Mouse (Mus musculus): ENCODE data around the gene 2200002D01Rik.

The 2200002D01Rik gene

DNA sequence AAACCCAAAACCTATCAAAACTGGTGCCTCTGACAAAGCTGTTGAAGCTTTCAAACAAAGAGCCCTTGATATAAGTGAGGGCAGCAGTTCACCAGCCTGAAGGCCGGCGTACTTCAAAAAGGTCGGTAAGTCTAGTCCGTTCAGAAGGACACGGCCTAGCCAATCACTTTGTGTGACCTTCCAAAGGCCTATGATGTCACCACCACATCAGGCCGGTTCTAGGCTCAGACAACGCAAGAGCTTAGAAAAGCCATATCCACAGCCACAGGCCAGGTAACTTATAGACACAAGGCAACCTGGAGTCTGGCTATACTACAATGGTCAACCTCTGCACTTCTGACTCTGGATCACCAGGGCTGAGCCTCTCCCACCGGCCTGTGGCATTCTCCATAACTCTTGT, 31.7 kb upstream of the 2200002D01Rik start:
- no peak for DNase-seq (ENCODE audit: low spot score in 2 of 2)

DNA sequence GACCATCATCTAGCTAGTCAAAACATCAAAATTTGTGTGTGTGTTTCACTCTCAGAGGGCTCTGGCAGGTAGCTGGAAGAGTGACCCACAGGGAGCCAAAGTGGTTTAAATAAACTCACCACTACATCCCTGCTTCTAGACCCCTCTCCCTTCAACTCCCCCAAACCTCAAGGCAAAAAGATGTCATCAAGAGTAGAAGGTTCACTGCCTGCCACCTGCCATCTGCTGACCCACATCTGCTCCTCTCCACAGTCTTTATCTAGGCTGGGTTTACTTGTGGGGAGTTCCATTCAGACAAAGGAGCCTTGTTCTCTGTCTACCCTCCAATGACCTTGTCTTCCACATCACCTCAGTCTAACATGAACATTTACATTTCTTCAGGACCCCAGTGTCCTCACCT, 31.0 kb upstream of the 2200002D01Rik start:
- no peak for DNase-seq (ENCODE audit: low spot score in 2 of 2)

- no peak for DNase-seq (ENCODE audit: low spot score in 2 of 2)
These were observed 29.2 kb upstream of the 2200002D01Rik start for GRCm38 (mm10) chr7:29277510-29277909.

- DNase-seq (ENCODE audit: low spot score in 2 of 2), result no peak
These were observed 28.4 kb upstream of the 2200002D01Rik start for GRCm38 (mm10) chr7:29276715-29277114.

GRCm38 (mm10) chr7:29271687-29272465, 23.6 kb upstream of the 2200002D01Rik start:
- DNase-seq (ENCODE audit: low spot score in 2 of 2), result no peak

DNA sequence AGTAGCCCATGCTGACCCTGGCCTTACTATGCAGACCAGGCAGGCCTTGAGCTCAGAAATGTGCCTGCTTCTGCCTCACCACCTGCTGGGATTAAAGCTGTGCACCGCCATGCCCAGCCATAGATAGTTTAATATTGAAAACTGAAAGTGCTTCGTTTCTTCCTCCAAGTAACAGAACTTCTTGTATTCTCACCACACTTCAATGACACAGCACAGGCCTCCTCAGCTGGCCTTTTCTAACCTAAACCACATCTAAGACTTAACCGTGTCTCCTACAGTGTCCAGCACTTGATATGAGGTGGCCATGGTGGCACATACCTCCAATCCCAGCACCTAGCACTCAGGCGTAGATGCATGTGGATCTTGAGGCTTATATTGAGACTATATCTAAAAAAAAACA, 22.2 kb upstream of the 2200002D01Rik start:
- no peak for DNase-seq (ENCODE audit: low spot score in 2 of 2)

DNA sequence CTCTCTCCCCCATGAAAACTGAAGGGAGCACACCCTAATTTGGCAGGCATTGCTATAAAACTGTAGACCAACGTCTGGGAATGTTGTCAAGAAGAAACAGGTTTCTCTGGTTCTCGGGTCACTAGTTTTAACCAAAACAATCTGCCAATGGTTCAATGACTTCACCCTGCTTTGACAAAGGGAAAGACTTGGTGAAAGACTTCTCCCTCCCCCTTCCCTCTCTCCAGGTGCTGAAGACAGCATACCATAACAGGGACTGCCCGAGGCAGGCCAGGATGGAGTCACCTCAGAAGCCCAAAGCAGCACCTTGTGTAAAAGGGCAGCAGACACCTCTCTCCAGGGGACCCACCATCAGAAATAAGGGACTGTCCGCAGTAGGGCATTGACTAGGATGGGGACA, 18.7 kb upstream of the 2200002D01Rik start:
- no peak for DNase-seq (ENCODE audit: low spot score in 2 of 2)

GRCm38 (mm10) chr7:29265636-29266035, 17.4 kb upstream of the 2200002D01Rik start:
- DNase-seq (ENCODE audit: low spot score in 2 of 2), result no peak

GRCm38 (mm10) chr7:29263831-29264230, 15.6 kb upstream of the 2200002D01Rik start:
- DNase-seq (ENCODE audit: low spot score in 2 of 2), result no peak

DNA sequence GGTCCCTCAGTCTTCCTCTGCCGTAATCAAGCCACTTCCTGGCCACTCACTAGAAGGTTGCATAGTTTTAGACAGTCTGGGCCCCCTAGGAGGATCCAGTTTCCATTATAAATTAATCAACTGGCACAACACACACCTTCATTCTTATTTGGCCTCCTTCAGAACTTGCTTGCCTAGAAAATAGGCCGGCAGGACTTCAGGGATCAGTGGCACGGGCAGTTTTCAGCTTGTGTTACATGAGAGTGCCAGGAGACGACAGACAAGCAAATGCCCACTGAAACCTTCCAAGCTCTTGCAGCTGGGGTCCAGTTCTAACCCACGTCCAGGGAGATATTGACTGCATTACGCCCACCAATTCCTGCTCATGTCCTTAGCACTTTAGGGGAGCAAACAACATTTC, 13.9 kb upstream of the 2200002D01Rik start:
- no peak for DNase-seq (ENCODE audit: low spot score in 2 of 2)

GRCm38 (mm10) chr7:29259781-29260730, 11.8 kb upstream of the 2200002D01Rik start:
- DNase-seq (ENCODE audit: low spot score in 2 of 2), result no peak

DNA sequence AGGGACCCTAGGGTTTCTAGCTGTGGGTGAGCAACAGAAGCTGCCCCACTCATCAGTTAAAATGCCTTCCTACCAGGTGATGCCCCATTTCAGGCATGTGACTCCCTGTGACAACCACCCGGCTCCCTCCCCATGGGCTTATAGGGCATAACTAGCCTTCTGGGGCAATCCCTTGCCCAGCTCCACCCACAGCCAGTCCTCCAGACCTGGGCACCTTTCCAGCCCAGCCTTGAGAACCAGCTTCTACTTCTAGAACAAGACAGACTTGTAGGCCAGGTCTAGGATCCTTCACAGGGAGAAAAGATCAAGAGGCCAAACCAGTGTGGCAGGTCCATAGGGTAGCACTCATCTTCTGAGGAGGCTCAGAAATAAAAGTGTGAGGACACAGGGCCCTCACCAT, 9.1 kb upstream of the 2200002D01Rik start:
- no peak for DNase-seq (ENCODE audit: low spot score in 2 of 2)

GRCm38 (mm10) chr7:29255875-29256274, 7.6 kb upstream of the 2200002D01Rik start:
- DNase-seq (ENCODE audit: low spot score in 2 of 2), result no peak

DNA sequence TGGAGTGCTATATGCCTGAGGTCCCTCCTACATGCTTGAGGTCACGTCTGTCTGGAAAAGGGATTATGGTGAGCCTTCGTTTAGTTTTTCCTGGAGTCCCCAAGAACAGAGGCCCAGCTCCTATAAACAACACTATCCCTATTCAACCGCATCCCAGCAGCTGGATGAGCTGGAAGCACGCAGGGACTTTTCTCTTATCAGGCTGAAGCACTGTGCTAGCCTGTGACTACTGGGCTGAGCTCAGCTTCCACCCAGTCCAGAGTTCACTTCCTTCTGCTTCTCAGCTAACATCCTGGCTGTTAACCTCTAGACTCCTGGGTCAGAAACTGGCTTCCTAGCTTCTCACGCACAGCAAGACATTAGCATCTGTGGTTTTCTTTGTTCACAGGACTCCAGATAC, 5.6 kb upstream of the 2200002D01Rik start:
- DNase-seq (ENCODE audit: low spot score in 2 of 2), result no peak

GRCm38 (mm10) chr7:29251166-29251565, 2.9 kb upstream of the 2200002D01Rik start:
- DNase-seq (ENCODE audit: low spot score in 2 of 2), result no peak

DNA sequence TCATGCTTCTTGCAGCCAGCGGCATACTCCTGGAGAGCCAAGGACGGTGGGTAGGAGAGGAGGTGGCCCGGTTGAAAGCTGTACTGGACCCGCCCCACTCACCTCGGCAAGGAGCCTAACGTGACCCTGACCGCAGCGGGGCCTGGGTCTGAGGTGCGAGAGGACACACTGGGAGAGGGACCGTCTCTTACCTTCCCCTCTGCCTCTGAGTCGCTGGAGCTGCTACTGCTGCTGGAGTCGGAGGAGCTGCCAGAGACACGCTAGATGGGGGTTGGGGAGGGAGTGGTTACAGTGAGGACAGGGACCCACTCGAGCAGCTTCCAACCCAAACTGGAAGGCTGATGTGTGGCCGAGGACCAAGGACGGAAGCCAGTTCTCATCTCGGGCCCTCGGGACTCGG, 560 bp downstream of the 2200002D01Rik start:
- no peak for DNase-seq (ENCODE audit: low spot score in 2 of 2)

DNA sequence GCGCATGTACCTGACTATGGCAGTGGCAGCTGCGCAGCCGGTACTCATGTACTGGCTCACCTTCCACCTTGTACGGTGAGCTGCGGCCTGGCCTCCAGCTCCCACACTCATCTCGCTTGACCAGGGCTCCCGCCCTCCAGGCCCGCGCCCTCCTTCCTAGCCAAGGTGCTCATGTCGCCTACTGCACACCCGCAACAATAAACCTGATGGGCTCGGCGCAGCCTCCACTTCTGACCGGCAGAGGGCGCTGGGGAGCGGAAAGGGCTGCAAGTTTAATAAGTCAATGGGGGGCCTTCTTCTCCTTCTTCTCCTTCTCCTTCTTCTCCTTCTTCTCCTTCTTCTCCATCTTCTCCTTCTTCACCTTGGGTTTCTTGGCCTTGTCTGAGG, 959 bp downstream of the 2200002D01Rik start:
- DNase-seq (ENCODE audit: low spot score in 2 of 2), result peak; percentile 51 to 63

- DNase-seq (ENCODE audit: low spot score in 2 of 2), result no peak
These were observed 1.5 kb downstream of the 2200002D01Rik start for GRCm38 (mm10) chr7:29246619-29247313.

- DNase-seq (ENCODE audit: low spot score in 2 of 2), result no peak
These were observed 2.3 kb downstream of the 2200002D01Rik start for GRCm38 (mm10) chr7:29246015-29246414.

DNA sequence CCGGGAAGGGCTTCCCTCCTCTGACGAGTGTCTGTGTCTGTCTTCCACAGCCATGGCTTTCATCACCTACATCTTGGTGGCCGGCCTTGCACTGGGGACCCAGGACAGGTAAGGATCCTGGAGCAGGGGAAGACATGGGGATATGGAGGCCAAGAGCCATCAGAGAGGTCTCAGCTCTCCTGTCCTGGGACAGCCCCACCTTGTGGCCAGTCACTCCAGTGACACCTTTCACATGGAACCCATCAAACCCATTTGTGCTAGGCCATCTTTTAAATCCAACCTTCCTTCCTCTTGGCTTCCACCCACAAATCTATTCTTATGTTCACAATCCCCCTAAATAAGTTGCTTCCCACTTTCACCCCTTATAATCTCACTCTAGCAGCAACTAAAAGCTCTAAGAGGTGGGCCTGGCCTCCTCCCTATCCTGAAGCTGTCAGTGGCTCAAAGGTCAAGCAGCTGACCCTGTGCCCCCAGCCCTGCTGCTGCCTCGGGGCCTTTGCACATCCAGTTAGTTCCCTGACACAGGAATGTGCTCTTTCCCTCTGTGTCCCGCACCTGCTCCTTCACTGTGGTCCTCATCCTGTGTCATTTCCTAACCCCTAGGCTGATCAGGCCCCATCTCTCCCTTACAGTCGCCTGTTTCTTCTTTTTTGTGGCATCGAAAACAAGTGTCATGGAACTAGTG, 3.4 kb downstream of the 2200002D01Rik start:
- no peak for DNase-seq (ENCODE audit: low spot score in 2 of 2)

Data from frontal cortex, postnatal 25 days (tissue).